In the genomic region with DNA sequence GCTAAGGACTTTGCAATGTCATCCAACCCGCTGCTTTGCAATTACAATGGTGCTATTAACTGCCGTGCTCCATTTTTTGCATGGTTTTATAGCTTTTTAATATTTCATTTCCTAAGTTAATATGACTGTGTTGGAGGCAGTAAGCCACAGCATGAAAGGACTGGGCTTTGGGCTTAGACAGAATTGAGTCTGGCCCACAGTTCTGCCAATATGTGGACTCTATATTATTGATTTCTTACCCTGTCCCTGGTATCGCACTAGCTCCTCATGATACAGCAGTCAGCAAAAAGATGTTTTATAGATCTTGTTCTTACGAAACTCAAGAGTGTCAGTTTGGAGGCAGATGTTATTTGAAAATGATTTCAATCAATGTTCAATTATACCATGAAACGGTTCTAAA, we compare ENCODE assay signal across 25 mouse cellular contexts. TPM values are rescaled to one million over a fixed set of nuclear protein-coding genes. Genes with fewer than 3 reads are reported as not detected.
"Had no signal": no experiment of that assay in that cellular context is flagged by ENCODE, and none has a peak within 500 bp of the region (broad histone marks: within the 10 kb centered on the region; RNA-seq: fewer than 3 reads in every experiment).

No protein-coding gene starts in this region.

- ATAC-seq: forebrain, postnatal 0 days; hindbrain, postnatal 0 days; intestine, embryonic 16.5 days had no signal

- H3K4me2 ChIP-seq: heart, embryonic 11.5 days; heart, embryonic 13.5 days; heart, embryonic 15.5 days; kidney, embryonic 15.5 days; limb, embryonic 13.5 days; limb, embryonic 15.5 days had no signal

- H3K4me1 ChIP-seq: heart, embryonic 13.5 days; heart, embryonic 15.5 days had no signal

- H3K36me3 ChIP-seq: heart, embryonic 13.5 days; heart, embryonic 15.5 days; kidney, embryonic 15.5 days; limb, embryonic 13.5 days; limb, embryonic 15.5 days had no signal

- H3K4me3 ChIP-seq: heart, adult 2 months; heart, embryonic 13.5 days; heart, embryonic 15.5 days; kidney, embryonic 15.5 days; limb, embryonic 13.5 days; limb, embryonic 15.5 days had no signal

- H3K27ac ChIP-seq: heart, adult 2 months; heart, embryonic 13.5 days; heart, embryonic 15.5 days; hindbrain, postnatal 0 days; kidney, embryonic 15.5 days; limb, embryonic 13.5 days; limb, embryonic 15.5 days had no signal

- H3K27me3 ChIP-seq: heart, embryonic 13.5 days; heart, embryonic 15.5 days; kidney, embryonic 15.5 days; limb, embryonic 13.5 days; limb, embryonic 15.5 days had no signal

- H3K9ac ChIP-seq: forebrain, postnatal 0 days; heart, embryonic 13.5 days; heart, embryonic 15.5 days; kidney, embryonic 15.5 days; limb, embryonic 13.5 days; limb, embryonic 15.5 days had no signal

- DNase-seq: forebrain, postnatal 0 days; gastrocnemius, postnatal 14 days; gastrocnemius, postnatal 36 days; heart, adult 11 months; heart, adult 2 months; heart, postnatal 14 days; heart, postnatal 36 days; kidney, adult 11 months; kidney, adult 2 months; kidney, adult 9 months; kidney, postnatal 14 days; kidney, postnatal 36 days; layer of hippocampus, adult 9-11 months; layer of hippocampus, postnatal 36 days; left cerebral cortex, postnatal 4 days had no signal

- H3K9me3 ChIP-seq: heart, embryonic 13.5 days; heart, embryonic 15.5 days; kidney, embryonic 15.5 days; limb, embryonic 13.5 days; limb, embryonic 15.5 days had no signal

RNA-seq across cellular contexts. Expression of a gene that starts 5.9 kb away (rescaled TPM):
- total RNA-seq: gastrocnemius, adult 18-20 months; gastrocnemius, adult 8-10 months; gastrocnemius, postnatal 14 days; gastrocnemius, postnatal 36 days; heart, adult 2 months; heart, postnatal 14 days; heart, postnatal 36 days had no signal
